Mouse (Mus musculus) cerebellum, adult (tissue): Measurements from ENCODE around the gene Zfp958.
"Not testable (repeated sequence)": the region's sequence is repeated elsewhere in the genome, so short reads cannot be mapped to it uniquely, and the experiment has no call there.

Experiments
- ATAC-seq: cut with Nextera tagmentation; 2 replicates; pipeline ENCODE4 v1.9.2; 2017; ENCODE audit warnings: mild to moderate bottlenecking, moderate library complexity, mixed read lengths; ENCODE audit not compliant: insufficient number of reproducible peaks, low FRiP score, low TSS enrichment

The Zfp958 gene

DNA sequence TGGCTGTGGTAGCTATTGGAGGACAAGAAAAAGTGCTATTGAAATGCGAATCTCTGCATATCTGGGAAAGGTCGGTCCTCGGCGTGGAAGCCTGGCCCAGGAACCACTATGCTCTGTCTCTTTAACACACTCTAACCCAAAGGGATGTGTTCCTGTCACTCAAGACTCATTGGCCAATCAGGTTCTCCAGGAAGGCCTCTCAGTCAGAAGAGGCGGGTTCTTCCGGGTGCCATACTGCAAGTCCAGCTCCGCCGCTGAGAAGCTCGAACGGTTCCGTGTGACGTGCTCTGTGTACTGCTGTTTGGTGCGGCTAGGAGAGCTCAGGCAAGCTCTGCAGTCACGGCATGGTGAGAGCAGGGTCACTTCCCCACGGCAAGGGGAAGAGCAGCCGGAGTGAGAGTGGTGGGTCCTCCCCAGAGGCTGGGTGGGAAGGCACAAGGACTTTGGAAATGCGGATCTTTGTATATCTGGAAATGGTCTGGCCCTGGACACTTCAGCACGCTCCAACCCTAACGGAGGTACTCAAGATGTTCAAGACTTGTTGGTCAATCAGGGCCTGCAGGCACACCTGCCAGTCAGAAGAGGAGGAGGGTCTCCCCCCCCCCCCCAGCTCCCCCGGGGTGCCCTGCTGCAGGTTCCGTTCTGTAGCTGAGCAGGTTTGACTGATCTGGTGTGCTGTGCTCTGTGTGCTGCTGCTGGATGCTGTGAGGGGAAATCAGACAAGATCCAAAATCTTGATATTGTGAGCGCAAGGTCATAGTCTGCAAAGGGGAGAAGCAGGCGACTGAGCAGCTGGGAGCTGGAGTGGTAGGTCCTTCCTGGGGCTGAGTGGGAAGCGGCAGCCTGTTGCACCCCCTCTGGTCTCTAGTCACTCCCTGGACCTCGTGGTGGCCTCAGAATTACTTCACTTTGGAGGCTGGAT is at the start of gene Zfp958:
TSS of gene Zfp958 (plus strand) at position 236 of the 922 bp plus-strand sequence.
- peak; percentile 100 for ATAC-seq

DNA sequence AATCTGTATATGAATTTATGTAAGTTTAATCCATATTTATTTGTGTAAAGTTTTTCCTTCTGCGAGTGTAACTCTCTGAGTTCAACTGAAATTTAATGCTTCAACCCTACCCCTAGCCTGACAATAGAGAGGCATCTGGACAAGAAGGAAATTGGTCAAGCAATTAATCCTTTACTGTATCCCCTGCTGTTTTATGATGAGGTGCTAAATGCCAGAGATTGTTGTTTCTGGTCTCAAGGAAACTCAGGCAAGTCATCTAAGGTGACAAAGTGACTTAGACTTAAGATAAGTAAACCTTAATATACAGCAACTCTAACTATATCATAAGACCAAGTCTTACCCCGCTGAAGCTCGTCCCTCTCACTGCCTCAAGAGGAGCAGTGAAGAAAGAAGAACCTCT is 31.0 kb upstream of the Zfp958 start:
- ATAC-seq: no peak

DNA sequence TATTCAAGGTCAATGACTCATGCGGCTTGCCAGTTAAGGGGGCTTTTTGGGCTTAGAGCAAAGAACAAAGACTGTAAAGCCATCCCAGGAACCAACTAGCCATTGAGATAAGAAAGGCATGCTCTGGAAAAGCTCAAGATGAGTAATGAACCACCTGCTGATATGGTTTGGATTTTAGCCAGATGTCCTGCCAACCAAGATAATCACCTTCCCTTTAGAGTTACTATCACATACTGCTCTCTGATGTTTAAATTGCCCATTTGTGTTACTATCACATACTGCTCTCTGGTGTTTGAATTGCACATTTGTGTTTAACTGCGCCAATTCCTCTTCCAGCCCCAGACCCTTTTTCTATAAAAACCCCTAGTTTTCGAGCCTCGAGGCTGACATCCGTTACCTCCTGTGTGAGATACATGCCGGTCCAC is 30.2 kb upstream of the Zfp958 start:
- ATAC-seq: no peak

GRCm38 (mm10) chr8:4584660-4585059 is 28.3 kb upstream of the Zfp958 start:
- no peak for ATAC-seq

GRCm38 (mm10) chr8:4586356-4586755 is 26.6 kb upstream of the Zfp958 start:
- no peak for ATAC-seq

GRCm38 (mm10) chr8:4588165-4589000 is 24.6 kb upstream of the Zfp958 start:
- ATAC-seq: peak; percentile 58

DNA sequence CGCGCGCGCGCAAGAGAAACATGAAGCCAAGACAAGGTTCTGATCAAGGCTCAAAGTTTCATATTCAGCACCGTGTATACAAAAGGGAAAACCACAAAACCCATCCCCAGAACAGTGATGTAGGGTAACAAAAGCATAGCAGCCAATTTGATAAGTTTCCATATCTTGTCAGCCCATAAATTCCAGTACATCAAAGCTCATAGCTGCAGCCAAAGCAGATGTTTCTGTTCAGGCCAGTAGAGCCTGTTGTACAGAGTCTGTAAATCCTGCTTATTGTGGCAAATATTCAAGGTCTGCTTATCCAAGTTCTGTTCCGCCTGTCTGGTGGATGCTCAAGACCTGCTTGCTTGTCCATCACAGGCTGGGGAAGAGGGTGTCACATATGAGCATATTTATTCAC is 4.1 kb upstream of the Zfp958 start:
- no peak for ATAC-seq

DNA sequence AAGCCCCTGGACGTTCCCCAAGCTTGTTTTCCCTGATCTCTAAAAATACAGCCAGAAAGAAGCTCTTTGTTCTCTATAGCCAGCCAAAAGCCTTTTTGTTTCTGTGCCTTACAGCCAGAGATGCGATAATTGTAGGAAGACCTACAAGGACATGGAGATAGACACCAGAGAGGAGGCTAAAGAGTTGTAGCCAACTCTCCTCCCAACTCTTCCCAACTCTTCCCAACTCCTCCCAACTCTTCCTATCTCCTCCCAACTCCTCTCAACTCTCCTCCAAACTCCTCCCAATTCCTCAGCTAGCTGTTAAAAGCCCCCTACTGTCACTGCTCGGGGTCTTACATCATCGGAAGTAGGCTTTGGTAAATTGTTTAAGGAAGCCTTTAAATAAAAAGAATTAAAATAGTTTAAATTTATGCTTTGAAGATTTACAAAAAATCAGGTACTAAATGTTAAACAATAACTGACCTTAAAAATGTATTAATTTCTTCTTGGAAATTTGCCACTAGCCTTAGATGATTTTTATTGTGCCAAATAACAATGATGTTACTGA is 1.3 kb upstream of the Zfp958 start:
- not testable (repeated sequence) for ATAC-seq

- ATAC-seq: no peak
These were observed 14.4 kb downstream of the Zfp958 start for GRCm38 (mm10) chr8:4627349-4627748.

DNA sequence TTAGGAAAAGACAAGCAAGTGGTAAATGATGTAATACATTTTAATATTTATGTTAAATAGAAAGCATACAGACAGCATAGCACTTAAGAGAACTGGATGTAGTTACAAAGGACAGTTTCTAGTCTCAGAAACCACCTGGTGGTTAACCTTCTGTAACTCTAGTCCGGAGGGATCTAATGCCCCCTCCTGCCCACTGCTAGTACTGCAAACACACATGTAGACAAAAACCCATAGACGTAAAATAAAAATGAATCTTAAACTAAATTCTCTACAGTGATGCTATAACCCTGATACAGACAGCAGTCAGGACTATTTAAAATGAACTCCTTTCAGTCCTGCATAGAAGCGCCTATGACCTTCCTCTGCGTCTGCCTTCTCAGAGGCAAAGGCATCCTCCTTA is 24.1 kb downstream of the Zfp958 start:
- no peak for ATAC-seq

DNA sequence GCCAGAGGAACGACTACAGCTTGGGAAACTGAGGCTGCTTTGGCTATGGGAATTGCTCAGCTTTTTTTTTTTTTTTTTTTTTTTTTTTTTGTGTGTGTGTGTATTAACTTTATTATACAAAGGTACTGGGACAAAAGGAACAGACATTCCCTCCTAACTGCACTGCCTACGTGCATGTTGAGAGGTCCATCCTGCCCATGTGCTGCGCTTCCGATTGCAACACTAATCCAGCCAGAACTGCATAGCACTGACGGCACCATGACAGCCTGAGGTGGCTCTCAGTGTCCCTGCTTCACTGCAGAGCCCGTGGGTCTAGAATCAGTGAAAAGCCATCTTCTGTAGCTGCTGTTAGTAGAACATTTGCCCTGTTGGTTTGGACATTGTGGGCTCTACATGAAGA is 30.0 kb downstream of the Zfp958 start:
- not testable (repeated sequence) for ATAC-seq

GRCm38 (mm10) chr8:4656536-4656935 is 43.6 kb downstream of the Zfp958 start:
- no peak for ATAC-seq

- no peak for ATAC-seq
These were observed 62.4 kb downstream of the Zfp958 start for GRCm38 (mm10) chr8:4675191-4676003.

GRCm38 (mm10) chr8:4676586-4676985 is 63.6 kb downstream of the Zfp958 start:
- no peak for ATAC-seq

GRCm38 (mm10) chr8:4677265-4678217 is 64.6 kb downstream of the Zfp958 start:
- peak; percentile 93 for ATAC-seq

- ATAC-seq: peak; percentile 65
These were observed 65.4 kb downstream of the Zfp958 start for GRCm38 (mm10) chr8:4678218-4678907.

GRCm38 (mm10) chr8:4678908-4679545 is 66.1 kb downstream of the Zfp958 start:
- ATAC-seq: no peak

GRCm38 (mm10) chr8:4679796-4680195 is 66.8 kb downstream of the Zfp958 start:
- ATAC-seq: no peak
